Mouse (Mus musculus) thymus, adult 2 months (tissue): ENCODE measurements around the gene Morc3.

Experiments
- CTCF ChIP-seq: fragments of 200-500 bp; IDR thresholded peaks from 2 replicates; pipeline ENCODE4 v1.5.1; 2012; ENCODE audit warnings: mild to moderate bottlenecking, control low read depth, low read length, moderate library complexity, borderline replicate concordance; ENCODE audit not compliant: control insufficient read depth, poor library complexity, insufficient read depth; ENCODE audit errors: extremely low read depth
- POLR2A ChIP-seq: fragments of 200-500 bp; IDR thresholded peaks from 2 replicates; pipeline ENCODE4 v1.6.1; 2012; ENCODE audit warnings: mild to moderate bottlenecking, low read length, control low read depth, moderate library complexity; ENCODE audit not compliant: control insufficient read depth, poor library complexity, insufficient read depth; ENCODE audit errors: extremely low read depth

GRCm38 (mm10) chr16:93821706-93822105, 10.2 kb upstream of the Morc3 start:
- TF ChIP-seq CTCF (no peak), POLR2A (no peak)
